Mouse (Mus musculus): ENCODE data around the gene Lactb. TPM values are rescaled to one million over a fixed set of nuclear protein-coding genes. Genes with fewer than 3 reads are reported as not detected.

The Lactb gene
- polyA plus RNA-seq, 1 experiment from 2014 or later = 9.7 TPM

Other genes starting within 250 kb of the Lactb start
- 30.0 and 31.8 TPM in 2 replicates for gene Aph1b, start 180.0 kb downstream of the Lactb start, polyA plus RNA-seq (2015; fragmentation: Nextera tagmentation; extraction: Ambion mirVana)
- 0.48 and 0.52 TPM in 2 replicates for gene Gm10647, start 178.4 kb downstream of the Lactb start, polyA plus RNA-seq (2015; fragmentation: Nextera tagmentation; extraction: Ambion mirVana)
- 1.7 and 3.0 TPM in 2 replicates for gene Aph1c, start 140.8 kb downstream of the Lactb start, polyA plus RNA-seq (2015; fragmentation: Nextera tagmentation; extraction: Ambion mirVana)
- gene Rab8b, start 55.8 kb downstream of the Lactb start, polyA plus RNA-seq (2015; fragmentation: Nextera tagmentation; extraction: Ambion mirVana) = 39.7 and 40.6 TPM in 2 replicates
- gene Rps27l, start 29.4 kb downstream of the Lactb start, polyA plus RNA-seq (2015; fragmentation: Nextera tagmentation; extraction: Ambion mirVana) = 333 and 363 TPM in 2 replicates
- gene Tpm1, start 73.9 kb upstream of the Lactb start, polyA plus RNA-seq (2015; fragmentation: Nextera tagmentation; extraction: Ambion mirVana) = 118 and 121 TPM in 2 replicates